Mouse (Mus musculus) C2C12 (cell line): ENCODE results near the gene Mmp11.

Source experiments
- CTCF ChIP-seq: IDR thresholded peaks from one replicate; pipeline ENCODE4 v1.5.1; 2011; ENCODE audit not compliant: control insufficient read depth, insufficient read depth, insufficient read length
- MAX ChIP-seq: IDR thresholded peaks from one replicate; pipeline ENCODE4 v1.6.1; 2011; ENCODE audit warnings: mild to moderate bottlenecking, control low read depth
- MYOD1 ChIP-seq: IDR thresholded peaks from one replicate; pipeline ENCODE4 v1.6.1; 2011; ENCODE audit warnings: low read depth; ENCODE audit not compliant: control insufficient read depth, insufficient read length
- USF1 ChIP-seq: IDR thresholded peaks from one replicate; pipeline ENCODE4 v1.6.1; 2011; ENCODE audit warnings: low read depth, mild to moderate bottlenecking, control low read depth, moderate library complexity

DNA sequence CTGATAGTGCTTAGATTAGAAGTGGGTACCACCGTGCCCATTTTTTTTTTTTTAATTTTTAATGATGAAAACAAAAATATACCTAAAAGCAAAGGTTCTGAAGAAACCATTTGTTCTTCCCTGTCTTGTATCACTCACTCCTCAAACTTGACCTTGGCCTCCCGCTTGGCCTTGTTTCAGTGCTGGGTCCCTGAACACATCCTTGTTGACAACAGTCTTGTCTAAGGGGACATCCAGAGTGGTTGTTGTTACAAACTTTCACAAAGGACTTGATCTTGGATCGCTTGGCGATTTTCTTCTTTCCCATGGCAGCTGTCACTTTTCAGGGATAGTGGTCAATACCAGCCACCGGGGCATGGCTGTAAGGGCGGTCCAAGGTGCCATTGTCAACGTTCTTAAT, 8.9 kb upstream of the Mmp11 start:
- TF ChIP-seq CTCF (no peak), MYOD1 (no peak), MAX (no peak), USF1 (no peak)
